Mouse (Mus musculus) urinary bladder, adult 18-20 months (tissue): Measurements from ENCODE around the gene Magi1.

Experiments used
- DNase-seq, 2 experiments: peaks; one replicate each; pipeline ENCODE4 v3.0.0; 2022; ENCODE audit warnings: low spot score in 2 of 2, mixed read lengths in 2 of 2

The Magi1 gene

GRCm38 (mm10) chr6:94162918-94163317 is 120.8 kb downstream of the Magi1 start:
- no peak for DNase-seq

- no peak for DNase-seq
Measured at GRCm38 (mm10) chr6:94159256-94159655, 124.5 kb downstream of the Magi1 start.

- no peak for DNase-seq
Measured at GRCm38 (mm10) chr6:94158119-94158848, 125.4 kb downstream of the Magi1 start.

GRCm38 (mm10) chr6:94155996-94156395 is 127.7 kb downstream of the Magi1 start:
- DNase-seq: no peak

- DNase-seq: no peak
Measured at GRCm38 (mm10) chr6:94154854-94155601, 128.7 kb downstream of the Magi1 start.

GRCm38 (mm10) chr6:94152881-94153280 is 130.8 kb downstream of the Magi1 start:
- no peak for DNase-seq

- DNase-seq: no peak
Measured at GRCm38 (mm10) chr6:94150876-94151275, 132.8 kb downstream of the Magi1 start.

GRCm38 (mm10) chr6:94149800-94150199 is 133.9 kb downstream of the Magi1 start:
- DNase-seq: no peak

GRCm38 (mm10) chr6:94146206-94146493 is 137.6 kb downstream of the Magi1 start:
- DNase-seq: no peak

- no peak for DNase-seq
Measured at GRCm38 (mm10) chr6:94145430-94146205, 138.1 kb downstream of the Magi1 start.

GRCm38 (mm10) chr6:94142493-94142892 is 141.2 kb downstream of the Magi1 start:
- DNase-seq: no peak

- DNase-seq: no peak
Measured at GRCm38 (mm10) chr6:94141496-94141895, 142.2 kb downstream of the Magi1 start.

GRCm38 (mm10) chr6:94139952-94140414 is 143.7 kb downstream of the Magi1 start:
- DNase-seq: no peak

GRCm38 (mm10) chr6:94136693-94137092 is 147.0 kb downstream of the Magi1 start:
- DNase-seq: no peak

GRCm38 (mm10) chr6:94134159-94134558 is 149.6 kb downstream of the Magi1 start:
- no peak for DNase-seq

- no peak for DNase-seq
Measured at GRCm38 (mm10) chr6:94131999-94132398, 151.7 kb downstream of the Magi1 start.

- DNase-seq: no peak
Measured at GRCm38 (mm10) chr6:94130389-94130788, 153.3 kb downstream of the Magi1 start.

GRCm38 (mm10) chr6:94126763-94127162 is 157.0 kb downstream of the Magi1 start:
- DNase-seq: no peak

- DNase-seq: no peak
Measured at GRCm38 (mm10) chr6:94125144-94125543, 158.6 kb downstream of the Magi1 start.

GRCm38 (mm10) chr6:94124279-94124678 is 159.4 kb downstream of the Magi1 start:
- no peak for DNase-seq

GRCm38 (mm10) chr6:94122566-94123150 is 161.1 kb downstream of the Magi1 start:
- DNase-seq: no peak

- no peak for DNase-seq
Measured at GRCm38 (mm10) chr6:94121488-94121887, 162.2 kb downstream of the Magi1 start.
